Mouse (Mus musculus) myocyte (in vitro differentiated cells): ENCODE measurements around the gene Plxnb2.

Experiments
- CEBPB ChIP-seq: IDR thresholded peaks from 2 replicates; pipeline ENCODE4 v1.6.1; 2011; ENCODE audit warnings: mild to moderate bottlenecking, moderate library complexity; ENCODE audit not compliant: poor library complexity, insufficient read depth, severe bottlenecking
- MAX ChIP-seq: IDR thresholded peaks from one replicate; pipeline ENCODE4 v1.6.1; 2011; ENCODE audit warnings: low read depth, mild to moderate bottlenecking, control low read depth
- MYOD1 ChIP-seq, 3 experiments: IDR thresholded peaks; one replicate each; pipeline ENCODE4 v1.6.1; 2011; ENCODE audit warnings: control low read depth in 2 of 3, low read depth in 2 of 3, mild to moderate bottlenecking in 2 of 3, moderate library complexity in 1 of 3; ENCODE audit not compliant: insufficient read length in 2 of 3, control insufficient read depth in 1 of 3
- MYOG ChIP-seq, 3 experiments: IDR thresholded peaks; one replicate each; pipeline ENCODE4 v1.6.1; 2011; ENCODE audit warnings: control low read depth in 2 of 3, low read depth in 2 of 3, mild to moderate bottlenecking in 2 of 3; ENCODE audit not compliant: insufficient read length in 2 of 3, control insufficient read depth in 1 of 3, insufficient read depth in 1 of 3
- POLR2A ChIP-seq: IDR thresholded peaks from one replicate; pipeline ENCODE4 v1.6.1; 2011; ENCODE audit warnings: low read depth, mild to moderate bottlenecking, control low read depth, moderate library complexity; ENCODE audit not compliant: insufficient read length
- TCF12 ChIP-seq: IDR thresholded peaks from one replicate; pipeline ENCODE4 v1.6.1; 2011; ENCODE audit warnings: mild to moderate bottlenecking, control low read depth; ENCODE audit not compliant: poor library complexity, insufficient read depth, severe bottlenecking

- TF ChIP-seq POLR2A (no peak), TCF12 (no peak), MAX (no peak), MYOG (IDR thresholded peaks at IDR 0.05; ENCODE audit: control insufficient read depth in 1 of 3, insufficient read depth in 1 of 3, insufficient read length in 2 of 3, low read depth in 2 of 3) (no peak), MYOD1 (IDR thresholded peaks at IDR 0.05; ENCODE audit: control insufficient read depth in 1 of 3, insufficient read length in 2 of 3, low read depth in 2 of 3) (no peak), CEBPB (no peak)
These were observed 1.7 kb upstream of the Plxnb2 start for GRCm38 (mm10) chr15:89182328-89182741.
